Mouse (Mus musculus) small intestine, adult 2 months (tissue): ENCODE measurements around the gene Nyx.

ENCODE experiments used
- CTCF ChIP-seq: fragments of 200-500 bp; IDR thresholded peaks from 2 replicates; pipeline ENCODE4 v1.5.1; 2012; ENCODE audit warnings: low read depth, mild to moderate bottlenecking, control low read depth, inconsistent platforms, low read length, moderate library complexity, mixed read lengths; ENCODE audit not compliant: insufficient replicate concordance, insufficient read length; ENCODE audit errors: extremely low read depth
- POLR2A ChIP-seq: fragments of 200-500 bp; IDR thresholded peaks from 2 replicates; pipeline ENCODE4 v1.6.1; 2012; ENCODE audit warnings: low read depth, mild to moderate bottlenecking, control low read depth, inconsistent platforms, low read length, moderate library complexity

DNA sequence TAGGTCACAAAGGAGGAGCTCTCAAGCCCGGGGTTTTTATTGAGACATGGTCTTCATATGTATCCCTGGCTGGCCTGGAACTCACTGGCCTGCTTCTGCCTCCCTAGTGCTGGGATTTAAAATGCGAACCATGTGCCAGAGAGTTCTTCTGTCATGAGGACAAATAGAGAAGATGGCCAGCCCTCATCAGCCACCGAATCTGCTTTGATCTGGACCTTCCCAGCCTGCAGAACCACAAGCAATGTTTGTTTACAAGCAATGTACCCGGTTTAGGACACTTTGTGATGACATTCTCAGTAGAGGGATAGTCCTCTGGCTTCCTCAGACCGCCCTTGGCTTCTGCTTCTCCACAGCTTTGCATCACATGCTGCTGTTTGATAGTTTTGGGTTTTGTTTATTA lies 12.4 kb downstream of the Nyx start:
- TF ChIP-seq CTCF (no peak), POLR2A (no peak)
